Mouse (Mus musculus) ES-E14 (cell line): Measurements from ENCODE around the gene Kcnip1. TPM values are rescaled to one million over a fixed set of nuclear protein-coding genes. Genes with fewer than 3 reads are reported as not detected.

Experiments used
- DNase-seq: peaks from one replicate; pipeline ENCODE4 v3.0.0-alpha.2; 2013; ENCODE audit warnings: low read depth, low spot score
- H3K27ac ChIP-seq: 2 replicates; pipeline ENCODE4 v1.5.1; 2012; ENCODE audit warnings: low read depth, mild to moderate bottlenecking, low read length, moderate library complexity, mixed read lengths; ENCODE audit not compliant: poor library complexity, insufficient read depth, severe bottlenecking
- H3K36me3 ChIP-seq: 2 replicates; pipeline ENCODE4 v1.6.1; 2012; ENCODE audit warnings: mild to moderate bottlenecking, low read length, moderate library complexity, mixed read lengths; ENCODE audit not compliant: control insufficient read depth, poor library complexity, insufficient read depth, severe bottlenecking
- H3K4me1 ChIP-seq, 2 experiments: fragments of 150-350 bp in 1 of 2; sonication (generic) in 1 of 2; 2 replicates each; pipeline ENCODE4 v1.6.1; 2012; ENCODE audit warnings: low read length in 2 of 2, mild to moderate bottlenecking in 1 of 2, mixed read lengths in 1 of 2; ENCODE audit not compliant: control insufficient read depth in 2 of 2, insufficient read depth in 2 of 2, poor library complexity in 1 of 2
- H3K4me3 ChIP-seq, 2 experiments: fragments of 150-350 bp in 1 of 2; sonication (generic) in 1 of 2; 2 replicates each; pipeline ENCODE4 v1.5.1; 2012; ENCODE audit warnings: low read length in 2 of 2, low read depth in 1 of 2, mild to moderate bottlenecking in 1 of 2, mixed read lengths in 1 of 2; ENCODE audit not compliant: insufficient read depth in 1 of 2, poor library complexity in 1 of 2, severe bottlenecking in 1 of 2
- H3K9ac ChIP-seq: 2 replicates; pipeline ENCODE4 v1.6.1; 2012; ENCODE audit warnings: low read depth, mild to moderate bottlenecking, low read length, mixed read lengths; ENCODE audit not compliant: poor library complexity, insufficient read depth, severe bottlenecking
- H3K9me3 ChIP-seq: fragments of 150-350 bp; sonication (generic); 2 replicates; pipeline ENCODE4 v1.6.1; 2012; ENCODE audit warnings: low read depth, mild to moderate bottlenecking, low read length; ENCODE audit not compliant: control insufficient read depth, insufficient read depth
- CHD2 ChIP-seq: IDR thresholded peaks from 2 replicates; pipeline ENCODE4 v1.6.1; 2014; ENCODE audit warnings: mild to moderate bottlenecking, low read depth, low read length, inconsistent platforms
- HCFC1 ChIP-seq: IDR thresholded peaks from 2 replicates; pipeline ENCODE4 v1.6.1; 2012; ENCODE audit warnings: low read length, inconsistent platforms, borderline replicate concordance; ENCODE audit not compliant: insufficient read depth
- MAFK ChIP-seq: IDR thresholded peaks from 2 replicates; pipeline ENCODE4 v1.6.1; 2014; ENCODE audit warnings: mild to moderate bottlenecking, low read depth, low read length, inconsistent platforms; ENCODE audit not compliant: insufficient read depth
- ZC3H11A ChIP-seq: IDR thresholded peaks from 2 replicates; pipeline ENCODE4 v1.6.1; 2012; ENCODE audit warnings: low read depth, mild to moderate bottlenecking, inconsistent platforms, low read length, borderline replicate concordance
- ZNF384 ChIP-seq: IDR thresholded peaks from 2 replicates; pipeline ENCODE4 v1.6.1; 2012; ENCODE audit warnings: low read depth, low read length, inconsistent platforms
- in situ Hi-C, 2 experiments: fragments of 600-800 bp; cut with MboI; formaldehyde crosslinking; loops; one replicate each; pipeline ENCODE4 v1.15.1; 2025; ENCODE audit warnings: low sequenced_read_pairs in 2 of 2, inconsistent platforms in 1 of 2; ENCODE audit not compliant: unreplicated experiment in 2 of 2
- total RNA-seq: library from RNA; depleted of rRNA; stranded (reverse); fragments of 300-350 nt; gene quantifications from 2 replicates; pipeline ENCODE4 v1.2.3, GENCODE M21; 2012

Kcnip1 gene
- total RNA-seq, 1 experiment: 0.22 TPM

DNA sequence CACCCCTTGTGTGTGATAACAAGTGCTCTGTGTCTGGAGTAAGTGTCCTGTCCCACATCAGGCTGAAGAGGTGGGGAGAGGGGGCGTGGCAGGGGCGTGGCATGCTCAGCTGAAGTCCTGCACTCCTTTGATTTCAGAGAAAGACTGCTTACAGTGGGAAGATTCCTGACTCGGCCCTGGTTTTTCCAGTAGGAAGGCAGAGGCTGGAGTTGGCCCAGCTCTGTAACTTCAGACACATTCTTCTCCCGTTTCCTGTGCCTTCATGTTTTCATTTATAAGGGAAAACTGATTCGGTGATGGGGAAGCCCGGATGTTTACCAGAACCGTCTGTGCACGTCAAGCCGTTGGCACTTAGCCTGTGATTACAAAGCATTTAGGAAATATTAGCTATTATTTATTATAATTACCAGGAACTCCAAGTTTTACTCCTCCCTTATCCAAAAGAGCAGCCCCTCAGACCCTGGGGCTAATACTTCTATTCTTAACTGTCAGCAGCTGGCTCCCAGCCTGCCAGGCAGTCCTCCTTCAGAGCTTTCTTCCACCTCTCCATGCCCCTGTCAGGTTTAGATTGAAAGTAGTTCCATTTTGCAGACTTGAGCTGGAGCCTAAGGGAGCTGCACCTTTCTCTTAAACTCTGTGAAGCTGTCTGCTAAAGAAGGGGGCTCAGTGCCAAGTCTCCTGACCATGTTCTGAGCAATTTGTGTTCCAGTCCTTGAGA lies 120.8 kb downstream of the Kcnip1 start:
- Histone ChIP-seq H3K4me1 (peaks cover 0 to 14% of the 10 kb centered on the region in 2 experiments; a peak in 1 of 4 replicates), H3K36me3 (no peaks in the 10 kb centered on the region), H3K27ac (no peak overlapping the region), H3K9ac (no peak overlapping the region), H3K9me3 (no peaks in the 10 kb centered on the region), H3K4me3 (no peak overlapping the region)
- in situ Hi-C loops: no loop called here
- DNase-seq: peak; percentile 15
- no peak for TF ChIP-seq MAFK
- TF ChIP-seq CHD2: no peak
- TF ChIP-seq ZNF384: no peak
- no peak for TF ChIP-seq ZC3H11A
- TF ChIP-seq HCFC1: no peak

DNA sequence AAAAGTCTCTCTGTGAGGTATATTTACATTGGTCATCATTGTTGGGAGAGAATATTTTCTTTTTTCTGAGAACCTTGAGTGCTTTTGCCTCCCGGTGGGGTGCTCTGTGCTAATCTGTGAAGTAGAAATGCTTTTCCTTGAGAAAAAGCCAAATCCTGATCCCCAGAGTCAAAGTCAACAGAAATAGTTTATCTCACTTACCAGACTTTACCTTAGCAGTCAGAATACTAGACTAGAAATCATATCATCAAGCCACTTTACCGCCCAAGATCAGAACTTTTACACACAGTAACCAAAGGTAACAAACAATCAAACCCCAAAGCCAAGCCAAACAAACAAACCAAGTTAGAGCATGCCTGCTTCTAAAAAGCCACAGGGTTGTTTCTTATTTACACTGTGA lies 122.7 kb downstream of the Kcnip1 start:
- H3K4me3 ChIP-seq: no peak overlapping the region
- TF ChIP-seq ZC3H11A (no peak), MAFK (no peak), CHD2 (no peak), ZNF384 (no peak), HCFC1 (no peak)
- no peak for DNase-seq

DNA sequence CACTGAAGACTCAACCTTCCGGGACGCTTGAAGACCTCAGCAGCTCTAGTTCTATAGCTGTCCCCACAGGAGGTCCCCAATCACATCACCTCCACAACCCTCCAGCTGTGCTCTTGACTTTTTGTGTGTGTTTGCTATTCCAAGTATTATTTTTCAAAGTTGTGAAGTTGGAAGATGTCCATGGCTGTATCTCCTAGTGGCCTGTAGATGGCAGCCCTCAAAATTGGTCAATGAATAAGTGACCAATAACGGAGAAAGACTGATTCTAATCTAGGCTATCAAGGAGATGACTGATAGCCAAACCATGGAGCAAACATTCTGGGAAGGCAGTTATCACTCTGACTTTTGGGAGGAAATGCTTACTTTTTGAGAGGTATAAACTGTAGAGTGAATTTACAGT lies 123.4 kb downstream of the Kcnip1 start:
- no peak for TF ChIP-seq HCFC1
- TF ChIP-seq ZC3H11A: no peak
- TF ChIP-seq ZNF384: no peak
- no peak for TF ChIP-seq MAFK
- TF ChIP-seq CHD2: no peak
- in situ Hi-C loops: no loop called here
- peaks cover 0 to 14% of the 10 kb centered on the region in 2 experiments; a peak in 1 of 4 replicates for H3K4me1 ChIP-seq

More for the DNA sequence above, 122.7 kb downstream of the Kcnip1 start:
- H3K4me1 ChIP-seq: peaks cover 0 to 14% of the 10 kb centered on the region in 2 experiments; a peak in 1 of 4 replicates
- in situ Hi-C loops: no loop called here
- H3K9ac ChIP-seq: no peak overlapping the region
- no peaks in the 10 kb centered on the region for H3K36me3 ChIP-seq
- H3K27ac ChIP-seq: no peak overlapping the region
- H3K9me3 ChIP-seq: no peaks in the 10 kb centered on the region

DNA sequence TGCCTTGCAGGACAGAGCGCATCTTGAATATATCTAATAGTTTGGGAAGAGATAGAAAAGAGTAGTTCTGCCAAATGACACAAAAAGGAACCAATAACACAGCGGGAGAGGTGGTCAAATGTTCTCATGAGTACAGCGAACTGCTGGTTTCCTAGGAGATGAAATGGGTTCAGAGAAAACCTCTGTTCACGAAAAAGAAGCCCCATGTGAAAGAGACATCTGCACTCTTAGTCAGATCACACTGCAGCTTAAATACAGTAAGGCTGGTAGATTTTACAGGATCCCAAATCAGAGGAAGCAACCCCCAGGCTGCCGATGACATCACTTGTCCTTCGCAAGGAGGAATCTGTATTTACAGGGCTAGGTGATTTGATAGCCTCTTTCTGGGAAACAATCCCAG lies 126.2 kb downstream of the Kcnip1 start:
- Histone ChIP-seq H3K36me3 (no peaks in the 10 kb centered on the region), H3K9me3 (no peaks in the 10 kb centered on the region), H3K27ac (no peak overlapping the region), H3K4me3 (no peak overlapping the region), H3K4me1 (peaks cover 0 to 5% of the 10 kb centered on the region in 2 experiments; a peak in 1 of 4 replicates), H3K9ac (no peak overlapping the region)
- TF ChIP-seq ZNF384 (no peak), HCFC1 (no peak), MAFK (no peak), CHD2 (no peak), ZC3H11A (no peak)
- in situ Hi-C loops: no loop called here
- DNase-seq: no peak

More for the DNA sequence above, 123.4 kb downstream of the Kcnip1 start:
- H3K27ac ChIP-seq: no peak overlapping the region
- H3K9me3 ChIP-seq: no peaks in the 10 kb centered on the region
- DNase-seq: no peak
- no peak overlapping the region for H3K4me3 ChIP-seq
- H3K9ac ChIP-seq: no peak overlapping the region
- no peaks in the 10 kb centered on the region for H3K36me3 ChIP-seq
